Mouse (Mus musculus) T-helper 1 cell (primary cell): ENCODE data around the gene Errfi1.
"Not testable (repeated sequence)": the region's sequence is repeated elsewhere in the genome, so short reads cannot be mapped to it uniquely, and the experiment has no call there.

Source experiments
- in situ Hi-C: fragments of 300-600 bp; cut with MboI, MseI; formaldehyde crosslinking; loops from one replicate; pipeline ENCODE4 v1.15.1; 2025; ENCODE audit warnings: high pct_unique_total_duplicates

Errfi1 gene

GRCm38 (mm10) chr4:150846316-150846715 lies 7.4 kb upstream of the Errfi1 start:
- in situ Hi-C loops: no loop called here

- in situ Hi-C loops: no loop called here
Measured at GRCm38 (mm10) chr4:150849964-150850363, 3.8 kb upstream of the Errfi1 start.

GRCm38 (mm10) chr4:150850893-150851292 lies 2.8 kb upstream of the Errfi1 start:
- in situ Hi-C loops: no loop called here

GRCm38 (mm10) chr4:150852045-150852444 lies 1.7 kb upstream of the Errfi1 start:
- in situ Hi-C loops: no loop called here

GRCm38 (mm10) chr4:150852479-150852878 lies 1.2 kb upstream of the Errfi1 start:
- in situ Hi-C loops: no loop called here

GRCm38 (mm10) chr4:150854839-150855246 lies 1.1 kb downstream of the Errfi1 start:
- in situ Hi-C loops: no loop called here

GRCm38 (mm10) chr4:150855346-150855745 lies 1.6 kb downstream of the Errfi1 start:
- in situ Hi-C loops: no loop called here

GRCm38 (mm10) chr4:150860526-150860925 lies 6.8 kb downstream of the Errfi1 start:
- in situ Hi-C loops: loop anchor here (10.0 kb wide), 1 partner anchor 104 kb away; no protein-coding TSS in a partner anchor

GRCm38 (mm10) chr4:150861161-150861560 lies 7.4 kb downstream of the Errfi1 start:
- in situ Hi-C loops: loop anchor here (10.0 kb wide), 1 partner anchor 104 kb away; no protein-coding TSS in a partner anchor

- in situ Hi-C loops: loop anchor here (10.0 kb wide), 1 partner anchor 102 kb away; no protein-coding TSS in a partner anchor
Measured at GRCm38 (mm10) chr4:150862626-150863375, 9.1 kb downstream of the Errfi1 start.

GRCm38 (mm10) chr4:150865371-150865770 lies 11.7 kb downstream of the Errfi1 start:
- in situ Hi-C loops: loop anchor here (10.0 kb wide), 1 partner anchor 99 kb away; no protein-coding TSS in a partner anchor

GRCm38 (mm10) chr4:150866069-150866468 lies 12.3 kb downstream of the Errfi1 start:
- in situ Hi-C loops: loop anchor here (10.0 kb wide), 1 partner anchor 99 kb away; no protein-coding TSS in a partner anchor

- in situ Hi-C loops: loop anchor here (10.0 kb wide), 1 partner anchor 98 kb away; no protein-coding TSS in a partner anchor
Measured at GRCm38 (mm10) chr4:150866494-150866893, 12.8 kb downstream of the Errfi1 start.

GRCm38 (mm10) chr4:150868161-150868560 lies 14.4 kb downstream of the Errfi1 start:
- in situ Hi-C loops: loop anchor here (10.0 kb wide), 1 partner anchor 97 kb away; no protein-coding TSS in a partner anchor

GRCm38 (mm10) chr4:150868859-150869258 lies 15.1 kb downstream of the Errfi1 start:
- in situ Hi-C loops: loop anchor here (10.0 kb wide), 1 partner anchor 96 kb away; no protein-coding TSS in a partner anchor

GRCm38 (mm10) chr4:150869276-150870197 lies 15.8 kb downstream of the Errfi1 start:
- in situ Hi-C loops: loop anchor here (10.0 kb wide), 1 partner anchor 95 kb away; no protein-coding TSS in a partner anchor

- in situ Hi-C loops: no loop called here
Measured at GRCm38 (mm10) chr4:150870963-150871391, 17.3 kb downstream of the Errfi1 start.

- in situ Hi-C loops: no loop called here
Measured at GRCm38 (mm10) chr4:150871392-150872138, 17.8 kb downstream of the Errfi1 start.

- in situ Hi-C loops: no loop called here
Measured at GRCm38 (mm10) chr4:150872139-150872651, 18.5 kb downstream of the Errfi1 start.

GRCm38 (mm10) chr4:150872681-150873080 lies 19.0 kb downstream of the Errfi1 start:
- in situ Hi-C loops: no loop called here

- in situ Hi-C loops: not testable (repeated sequence)
Measured at GRCm38 (mm10) chr4:150874416-150874815, 20.7 kb downstream of the Errfi1 start.
